Mouse (Mus musculus) lung, postnatal 25 days (tissue): ENCODE results near the gene Cd68.

ENCODE experiments used
- DNase-seq: peaks from one replicate; pipeline ENCODE4 v3.0.0; 2022; ENCODE audit warnings: low spot score

Gene Cd68

GRCm38 (mm10) chr11:69666665-69667005 is 682 bp upstream of the Cd68 start:
- DNase-seq: no peak

GRCm38 (mm10) chr11:69665457-69665960 is 444 bp downstream of the Cd68 start:
- no peak for DNase-seq

GRCm38 (mm10) chr11:69664841-69665240 is 1.1 kb downstream of the Cd68 start:
- no peak for DNase-seq

- no peak for DNase-seq
Measured at GRCm38 (mm10) chr11:69663795-69664194, 2.2 kb downstream of the Cd68 start.

- no peak for DNase-seq
Measured at GRCm38 (mm10) chr11:69662967-69663671, 2.8 kb downstream of the Cd68 start.

- peak; percentile 96 for DNase-seq
Measured at GRCm38 (mm10) chr11:69662213-69662966, 3.6 kb downstream of the Cd68 start, which contains the start of gene Mpdu1. Gene Mpdu1 (minus strand): TSS chr11:69662642.

GRCm38 (mm10) chr11:69661221-69661881 is 4.6 kb downstream of the Cd68 start:
- no peak for DNase-seq

- DNase-seq: no peak
Measured at GRCm38 (mm10) chr11:69657462-69657881, 8.5 kb downstream of the Cd68 start.

GRCm38 (mm10) chr11:69656617-69657461 is 9.1 kb downstream of the Cd68 start:
- DNase-seq: peak; percentile 59

- DNase-seq: no peak
Measured at GRCm38 (mm10) chr11:69656065-69656455, 9.9 kb downstream of the Cd68 start.

GRCm38 (mm10) chr11:69655264-69656064 is 10.5 kb downstream of the Cd68 start, which contains the start of gene Sox15:
Gene Sox15 (plus strand): TSS chr11:69655314.
- peak; percentile 57 for DNase-seq

- DNase-seq: no peak
Measured at GRCm38 (mm10) chr11:69654760-69655159, 11.2 kb downstream of the Cd68 start.

GRCm38 (mm10) chr11:69653399-69653798 is 12.6 kb downstream of the Cd68 start:
- DNase-seq: no peak

- no peak for DNase-seq
Measured at GRCm38 (mm10) chr11:69645860-69646259, 20.1 kb downstream of the Cd68 start.

- no peak for DNase-seq
Measured at GRCm38 (mm10) chr11:69635471-69635870, 30.5 kb downstream of the Cd68 start.

- peak; percentile 55 for DNase-seq
Measured at GRCm38 (mm10) chr11:69633128-69633866, 32.7 kb downstream of the Cd68 start.

GRCm38 (mm10) chr11:69632284-69633089 is 33.5 kb downstream of the Cd68 start, which contains the start of gene Fxr2:
Gene Fxr2 (plus strand): TSS chr11:69632990.
- DNase-seq: peak; percentile 100

- peak; percentile 12 for DNase-seq
Measured at GRCm38 (mm10) chr11:69629802-69630201, 36.2 kb downstream of the Cd68 start.

- peak; percentile 72 for DNase-seq
Measured at GRCm38 (mm10) chr11:69628286-69628685, 37.7 kb downstream of the Cd68 start.
